Mouse (Mus musculus) embryonic facial prominence, embryonic 14.5 days (tissue): ENCODE results near the gene 2210418O10Rik. TPM values are rescaled to one million over a fixed set of nuclear protein-coding genes. Genes with fewer than 3 reads are reported as not detected.
"Not testable (repeated sequence)": the region's sequence is repeated elsewhere in the genome, so short reads cannot be mapped to it uniquely, and the experiment has no call there.

Experiments
- ATAC-seq: fragments of 200-750 bp; cut with Nextera tagmentation; 2 replicates; pipeline ENCODE4 v1.8.0; 2017; ENCODE audit warnings: low read depth, moderate number of reproducible peaks, moderate TSS enrichment
- DNase-seq: peaks from one replicate; pipeline ENCODE4 v3.0.0-alpha.2; 2015; ENCODE audit warnings: low spot score
- H3K27ac ChIP-seq: fragments of 300-500 bp; sonication (generic); replicated peaks from 2 replicates; pipeline ENCODE4 v1.5.1; 2014; ENCODE audit warnings: low read depth, mild to moderate bottlenecking, low read length, moderate library complexity
- H3K27me3 ChIP-seq: fragments of 300-500 bp; sonication (generic); replicated peaks from 2 replicates; pipeline ENCODE4 v1.6.1; 2014; ENCODE audit warnings: low read length; ENCODE audit not compliant: control insufficient read depth, insufficient read depth
- H3K36me3 ChIP-seq: fragments of 300-500 bp; sonication (generic); 2 replicates; pipeline ENCODE4 v1.6.1; 2014; ENCODE audit warnings: low read length, mixed read lengths; ENCODE audit not compliant: control insufficient read depth, insufficient read depth
- H3K4me1 ChIP-seq: fragments of 300-500 bp; sonication (generic); 2 replicates; pipeline ENCODE4 v1.6.1; 2014; ENCODE audit warnings: antibody characterized with exemption, low read length; ENCODE audit not compliant: control insufficient read depth, insufficient read depth
- H3K4me2 ChIP-seq: fragments of 300-500 bp; sonication (generic); 2 replicates; pipeline ENCODE4 v1.6.1; 2014; ENCODE audit warnings: low read depth, mild to moderate bottlenecking, low read length, moderate library complexity, mixed read lengths
- H3K4me3 ChIP-seq: fragments of 300-500 bp; sonication (generic); 2 replicates; pipeline ENCODE4 v1.5.1; 2014; ENCODE audit warnings: low read depth, mild to moderate bottlenecking, low read length
- H3K9ac ChIP-seq: fragments of 300-500 bp; sonication (generic); 2 replicates; pipeline ENCODE4 v1.6.1; 2014; ENCODE audit warnings: low read depth, mild to moderate bottlenecking, low read length, moderate library complexity, mixed read lengths
- H3K9me3 ChIP-seq: fragments of 300-500 bp; sonication (generic); 2 replicates; pipeline ENCODE4 v1.6.1; 2016; ENCODE audit warnings: low read length; ENCODE audit not compliant: control insufficient read depth
- WGBS: fragments of 180-500 bp; shearing (Covaris S2); extraction: QIAGEN DNeasy Blood & Tissue Kit; methylation state at CpG from one replicate; pipeline ENCODE4 v1.1.7; 2014; 5-methylcytosine and 5-hydroxymethylcytosine counted together
- polyA plus RNA-seq: library from polyadenylated mRNA; unstranded; fragments of >200 nt; fragmentation: Nextera tagmentation; extraction: Ambion mirVana; gene quantifications from 2 replicates; pipeline ENCODE4 v1.2.1, GENCODE M21; 2014

2210418O10Rik gene
- polyA plus RNA-seq = 8.9 and 11.9 TPM in 2 replicates

GRCm38 (mm10) chr2:176226269-176226668, at the start of gene 2210418O10Rik:
Gene 2210418O10Rik, plus strand, starts transcription at chr2:176226569.
- not testable (repeated sequence) for ATAC-seq
- WGBS = no CpG with 5 or more reads among the region's 2 CpGs

GRCm38 (mm10) chr2:176248519-176248918, 22.1 kb downstream of the 2210418O10Rik start:
- not testable (repeated sequence) for H3K4me2 ChIP-seq, H3K9ac ChIP-seq, ATAC-seq, H3K9me3 ChIP-seq, H3K36me3 ChIP-seq, H3K27ac ChIP-seq, DNase-seq, H3K4me3 ChIP-seq, H3K27me3 ChIP-seq, H3K4me1 ChIP-seq
- no CpG with 5 or more reads among the region's 1 CpGs for WGBS

More at GRCm38 (mm10) chr2:176226269-176226668, at the start of gene 2210418O10Rik:
- not testable (repeated sequence) for DNase-seq, H3K4me1 ChIP-seq, H3K27me3 ChIP-seq, H3K9me3 ChIP-seq, H3K4me2 ChIP-seq, H3K36me3 ChIP-seq, H3K27ac ChIP-seq, H3K4me3 ChIP-seq, H3K9ac ChIP-seq

Other genes starting within 250 kb of the 2210418O10Rik start
- 1.6 and 2.1 TPM in 2 replicates for gene Gm2004, start 76.7 kb upstream of the 2210418O10Rik start, polyA plus RNA-seq
- not detected in 2 replicates for gene Gm11009, start 92.9 kb downstream of the 2210418O10Rik start, polyA plus RNA-seq
- gene Gm14435, start 197.0 kb downstream of the 2210418O10Rik start, polyA plus RNA-seq = 14.6 and 15.5 TPM in 2 replicates